ENCODE assay signal across 8 mouse cellular contexts in the genomic region with DNA sequence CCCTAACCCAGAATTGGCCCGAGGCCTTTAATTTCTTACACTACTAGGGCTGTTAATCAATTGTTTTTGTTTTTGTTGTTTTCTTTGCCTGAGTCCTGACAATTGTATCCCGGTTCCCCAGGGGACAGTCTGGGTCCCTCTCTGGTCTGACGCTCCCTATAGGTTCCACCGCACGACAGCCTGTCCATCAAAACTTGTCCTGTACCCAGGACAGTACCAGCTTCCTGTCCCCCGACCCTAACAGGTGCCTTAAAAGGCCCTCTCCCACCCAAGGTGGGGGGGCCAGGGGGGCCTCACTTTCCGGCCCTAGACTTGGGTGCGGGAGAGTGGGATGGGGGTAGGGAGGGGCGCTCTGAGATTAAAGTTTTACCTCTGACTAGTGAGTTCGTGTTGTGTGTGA. TPM values are rescaled to one million over a fixed set of nuclear protein-coding genes. Genes with fewer than 3 reads are reported as not detected.
DNase-seq lines count a peak whose midpoint lies in the region; ATAC-seq and TF ChIP-seq lines count a peak whose summit lies in the region.

No protein-coding gene starts in this region.

- H3K27me3 ChIP-seq in embryonic facial prominence, embryonic 14.5 days (replicated peaks; ENCODE audit: control insufficient read depth, insufficient read depth, low read length), result no peaks in the 10 kb centered on the region
- H3K27me3 ChIP-seq in intestine, embryonic 16.5 days (replicated peaks; ENCODE audit: control insufficient read depth, insufficient read depth, low read length), result no peaks in the 10 kb centered on the region
- no peaks in the 10 kb centered on the region for H3K27me3 ChIP-seq in neural tube, embryonic 14.5 days (ENCODE audit: control insufficient read depth, insufficient read depth, low read length)

- H3K4me1 ChIP-seq in embryonic facial prominence, embryonic 14.5 days (ENCODE audit: control insufficient read depth, insufficient read depth, low read length), result peaks cover 37% of the 10 kb centered on the region
- peaks cover 49% of the 10 kb centered on the region for H3K4me1 ChIP-seq in intestine, embryonic 16.5 days (ENCODE audit: control insufficient read depth, insufficient read depth, low read length)
- peaks cover 37% of the 10 kb centered on the region for H3K4me1 ChIP-seq in neural tube, embryonic 14.5 days (ENCODE audit: control insufficient read depth, insufficient read depth, low read length)

- intact Hi-C loops in left cerebral cortex, adult 2 months (cut with DNase I), result loop anchor here (10.0 kb wide), 1 partner anchor 270 kb away; the partner anchor contains the start of genes Rpl13a and Rps11

- peak overlapping the region; percentile 90 for H3K4me2 ChIP-seq in embryonic facial prominence, embryonic 14.5 days (ENCODE audit: low read depth, low read length)
- peak overlapping the region; percentile 83 for H3K4me2 ChIP-seq in intestine, embryonic 16.5 days (ENCODE audit: low read depth, low read length)
- peak overlapping the region; percentile 63 for H3K4me2 ChIP-seq in neural tube, embryonic 14.5 days (ENCODE audit: low read depth, low read length)

- no peak for ATAC-seq in embryonic facial prominence, embryonic 14.5 days (ENCODE audit: low read depth)
- peak; percentile 18 for ATAC-seq in intestine, embryonic 16.5 days
- ATAC-seq in neural tube, embryonic 14.5 days (ENCODE audit: low read depth), result no peak

- H3K27ac ChIP-seq in left cerebral cortex, adult 2 months, result peak overlapping the region; percentile 76
- H3K27ac ChIP-seq in embryonic facial prominence, embryonic 14.5 days (replicated peaks; ENCODE audit: low read depth, low read length), result peak overlapping the region; percentile 91
- peak overlapping the region; percentile 100 for H3K27ac ChIP-seq in intestine, embryonic 16.5 days (ENCODE audit: low read length)
- H3K27ac ChIP-seq in neural tube, embryonic 14.5 days (ENCODE audit: low read depth, low read length), result peak overlapping the region; percentile 78

- peak overlapping the region; percentile 75 for H3K9ac ChIP-seq in embryonic facial prominence, embryonic 14.5 days (ENCODE audit: low read depth, low read length)
- peak overlapping the region; percentile 86 for H3K9ac ChIP-seq in intestine, embryonic 16.5 days (ENCODE audit: low read depth, low read length)
- peak overlapping the region; percentile 63 for H3K9ac ChIP-seq in neural tube, embryonic 14.5 days (replicated peaks; ENCODE audit: low read depth, low read length)

- H3K4me3 ChIP-seq in left cerebral cortex, adult 2 months, result peak overlapping the region; percentile 66
- peak overlapping the region; percentile 50 for H3K4me3 ChIP-seq in embryonic facial prominence, embryonic 14.5 days (ENCODE audit: low read depth, low read length)
- peak overlapping the region; percentile 61 for H3K4me3 ChIP-seq in intestine, embryonic 16.5 days (ENCODE audit: low read length)
- H3K4me3 ChIP-seq in neural tube, embryonic 14.5 days (ENCODE audit: low read depth, low read length), result peak overlapping the region; percentile 33

- no peaks in the 10 kb centered on the region for H3K9me3 ChIP-seq in embryonic facial prominence, embryonic 14.5 days (ENCODE audit: control insufficient read depth, low read length)
- no peaks in the 10 kb centered on the region for H3K9me3 ChIP-seq in intestine, embryonic 16.5 days (ENCODE audit: control insufficient read depth, low read length)
- no peaks in the 10 kb centered on the region for H3K9me3 ChIP-seq in neural tube, embryonic 14.5 days (ENCODE audit: control insufficient read depth, low read length)

- TF ChIP-seq CTCF in left cerebral cortex, adult 2 months (IDR thresholded peaks at IDR 0.05), result no peak; the same call in 1 of the 2 replicates

- WGBS in embryonic facial prominence, embryonic 14.5 days, result 35% methylated on average over 10 of the region's 10 CpGs
- 35% methylated on average over 10 of the region's 10 CpGs for WGBS in intestine, embryonic 16.5 days
- 33% methylated on average over 10 of the region's 10 CpGs for WGBS in neural tube, embryonic 14.5 days

- peaks cover 22% of the 10 kb centered on the region; the same call in 1 of the 2 replicates for H3K36me3 ChIP-seq in embryonic facial prominence, embryonic 14.5 days (ENCODE audit: control insufficient read depth, insufficient read depth, low read length)
- H3K36me3 ChIP-seq in intestine, embryonic 16.5 days (ENCODE audit: control insufficient read depth, insufficient read depth, low read length), result peaks cover 2% of the 10 kb centered on the region; the same call in 1 of the 2 replicates
- H3K36me3 ChIP-seq in neural tube, embryonic 14.5 days (ENCODE audit: control insufficient read depth, insufficient read depth, low read length), result 0 out of 2 replicates have a peak, but pooled peaks cover 2% of the 10 kb centered on the region

- DNase-seq in left cerebral cortex, adult 2 months (ENCODE audit: extremely low spot score in 1 of 2, low spot score in 2 of 2), result no peak
- DNase-seq in left cerebral cortex, adult 18-20 months (ENCODE audit: low spot score in 2 of 2), result no peak
- no peak for DNase-seq in embryonic facial prominence, embryonic 14.5 days (ENCODE audit: low spot score)
- no peak for DNase-seq in right cerebral cortex, postnatal 4 days
- no peak for DNase-seq in right cerebral cortex, postnatal 25 days
- no peak for DNase-seq in adrenal gland, adult 8-10 months

RNA-seq across cellular contexts. Expression of gene Pnkp, which starts 1.9 kb away (rescaled TPM):
- 10 to 100 TPM; 27.4 to 31.2 TPM for total RNA-seq in left cerebral cortex, adult 2 months (2021)
- total RNA-seq in left cerebral cortex, adult 18-20 months (2021), result 10 to 100 TPM; 27.1 to 27.7 TPM
- polyA plus RNA-seq in embryonic facial prominence, embryonic 14.5 days (2014; fragmentation: Nextera tagmentation; extraction: Ambion mirVana), result 23.4 and 27.7 TPM in 2 replicates
- polyA plus RNA-seq in intestine, embryonic 16.5 days (2015; fragmentation: Nextera tagmentation; extraction: Ambion mirVana), result 26.6 and 30.6 TPM in 2 replicates
- polyA plus RNA-seq in neural tube, embryonic 14.5 days (2014; fragmentation: Nextera tagmentation; extraction: Ambion mirVana), result 27.1 and 28.8 TPM in 2 replicates
- total RNA-seq in adrenal gland, adult 8-10 months (2022), result 10 to 100 TPM; 46.6 to 56.6 (median 53.6) TPM

RNA-seq across cellular contexts. Expression of gene Tbc1d17, which starts 6.2 kb away (rescaled TPM):
- total RNA-seq in left cerebral cortex, adult 2 months (2021), result 10 to 100 TPM; 64.4 to 67.5 TPM
- total RNA-seq in left cerebral cortex, adult 18-20 months (2021), result 10 to 100 TPM; 70.4 to 89.3 TPM
- 66.9 and 82.7 TPM in 2 replicates for polyA plus RNA-seq in embryonic facial prominence, embryonic 14.5 days (2014; fragmentation: Nextera tagmentation; extraction: Ambion mirVana)
- polyA plus RNA-seq in intestine, embryonic 16.5 days (2015; fragmentation: Nextera tagmentation; extraction: Ambion mirVana), result 73.6 and 77.9 TPM in 2 replicates
- 92.5 and 96.4 TPM in 2 replicates for polyA plus RNA-seq in neural tube, embryonic 14.5 days (2014; fragmentation: Nextera tagmentation; extraction: Ambion mirVana)
- total RNA-seq in adrenal gland, adult 8-10 months (2022), result 10 to 100 TPM; 69.4 to 94.9 (median 86.1) TPM

RNA-seq across cellular contexts. Expression of gene Akt1s1, which starts 6.2 kb away (rescaled TPM):
- total RNA-seq in left cerebral cortex, adult 2 months (2021), result 10 to 100 TPM; 69.7 to 77.0 TPM
- 10 to 100 TPM; 67.9 to 70.1 TPM for total RNA-seq in left cerebral cortex, adult 18-20 months (2021)
- 69.0 and 78.6 TPM in 2 replicates for polyA plus RNA-seq in embryonic facial prominence, embryonic 14.5 days (2014; fragmentation: Nextera tagmentation; extraction: Ambion mirVana)
- polyA plus RNA-seq in intestine, embryonic 16.5 days (2015; fragmentation: Nextera tagmentation; extraction: Ambion mirVana), result 105 and 107 TPM in 2 replicates
- polyA plus RNA-seq in neural tube, embryonic 14.5 days (2014; fragmentation: Nextera tagmentation; extraction: Ambion mirVana), result 36.4 and 46.8 TPM in 2 replicates
- 100 to 1,000 TPM; 106 to 137 (median 120) TPM for total RNA-seq in adrenal gland, adult 8-10 months (2022)

RNA-seq across cellular contexts. Expression of gene Ptov1, which starts 14.6 kb away (rescaled TPM):
- total RNA-seq in left cerebral cortex, adult 2 months (2021), result 100 to 1,000 TPM; 273 to 290 TPM
- total RNA-seq in left cerebral cortex, adult 18-20 months (2021), result 100 to 1,000 TPM; 280 to 295 TPM
- 398 and 442 TPM in 2 replicates for polyA plus RNA-seq in embryonic facial prominence, embryonic 14.5 days (2014; fragmentation: Nextera tagmentation; extraction: Ambion mirVana)
- 71.8 and 159 TPM in 2 replicates for polyA plus RNA-seq in intestine, embryonic 16.5 days (2015; fragmentation: Nextera tagmentation; extraction: Ambion mirVana)
- 475 and 479 TPM in 2 replicates for polyA plus RNA-seq in neural tube, embryonic 14.5 days (2014; fragmentation: Nextera tagmentation; extraction: Ambion mirVana)
- total RNA-seq in adrenal gland, adult 8-10 months (2022), result 100 to 1,000 TPM; 273 to 304 (median 292) TPM

RNA-seq across cellular contexts. Expression of gene Med25, which starts 37.5 kb away (rescaled TPM):
- 10 to 100 TPM; 96.1 to 98.5 TPM for total RNA-seq in left cerebral cortex, adult 2 months (2021)
- total RNA-seq in left cerebral cortex, adult 18-20 months (2021), result 10 to 100 TPM; 85.9 to 94.9 TPM
- 62.5 and 64.2 TPM in 2 replicates for polyA plus RNA-seq in embryonic facial prominence, embryonic 14.5 days (2014; fragmentation: Nextera tagmentation; extraction: Ambion mirVana)
- 86.6 and 98.5 TPM in 2 replicates for polyA plus RNA-seq in intestine, embryonic 16.5 days (2015; fragmentation: Nextera tagmentation; extraction: Ambion mirVana)
- 85.7 and 91.1 TPM in 2 replicates for polyA plus RNA-seq in neural tube, embryonic 14.5 days (2014; fragmentation: Nextera tagmentation; extraction: Ambion mirVana)
- total RNA-seq in adrenal gland, adult 8-10 months (2022), result 100 to 1,000 TPM in 2 of 4 experiments, 10 to 100 TPM in 2; 85.0 to 118 (median 96.5) TPM
